Mouse (Mus musculus) G1E-ER4 (cell line): Measurements from ENCODE around the gene Dtd1. TPM values are rescaled to one million over a fixed set of nuclear protein-coding genes. Genes with fewer than 3 reads are reported as not detected.

Experiments
- GATA1 ChIP-seq: IDR thresholded peaks from one replicate; pipeline ENCODE4 v1.8.0; 2012; ENCODE audit warnings: low read length, inconsistent platforms
- polyA plus RNA-seq: library from polyadenylated mRNA; stranded (reverse); fragments of >175 nt; gene quantifications from 2 replicates; pipeline ENCODE4 v1.2.3, GENCODE M21; 2012

Gene Dtd1
- polyA plus RNA-seq, 1 experiment: 15.0 TPM

- no peak for TF ChIP-seq GATA1
These were observed 36.1 kb downstream of the Dtd1 start for GRCm38 (mm10) chr2:144635644-144636320.

- no peak for TF ChIP-seq GATA1
These were observed 37.5 kb downstream of the Dtd1 start for GRCm38 (mm10) chr2:144637204-144637603.

GRCm38 (mm10) chr2:144637671-144638395, 38.1 kb downstream of the Dtd1 start:
- no peak for TF ChIP-seq GATA1

- no peak for TF ChIP-seq GATA1
These were observed 39.0 kb downstream of the Dtd1 start for GRCm38 (mm10) chr2:144638719-144639118.

- no peak for TF ChIP-seq GATA1
These were observed 40.4 kb downstream of the Dtd1 start for GRCm38 (mm10) chr2:144640101-144640500.

- no peak for TF ChIP-seq GATA1
These were observed 42.3 kb downstream of the Dtd1 start for GRCm38 (mm10) chr2:144641991-144642390.

DNA sequence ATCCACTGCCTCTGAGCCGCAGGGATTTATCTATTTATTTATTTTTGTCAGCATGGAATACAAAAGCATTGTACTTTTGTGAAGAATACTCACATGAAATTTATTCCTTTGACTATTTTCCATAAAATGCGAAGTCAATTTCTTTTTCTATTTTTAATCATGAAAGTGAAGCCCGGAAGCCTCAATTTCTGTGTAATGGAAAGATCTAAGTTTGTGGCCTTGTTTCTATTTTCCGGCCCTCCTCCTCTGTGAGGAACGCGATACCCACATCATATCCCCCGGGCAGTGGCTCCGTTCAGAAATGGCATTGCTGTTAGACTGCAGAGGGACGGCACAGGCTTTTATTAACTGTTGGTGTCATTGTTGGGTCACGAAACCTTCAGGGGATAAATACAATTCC, 46.7 kb downstream of the Dtd1 start:
- TF ChIP-seq GATA1: no peak

GRCm38 (mm10) chr2:144647151-144647550, 47.5 kb downstream of the Dtd1 start:
- TF ChIP-seq GATA1: no peak

DNA sequence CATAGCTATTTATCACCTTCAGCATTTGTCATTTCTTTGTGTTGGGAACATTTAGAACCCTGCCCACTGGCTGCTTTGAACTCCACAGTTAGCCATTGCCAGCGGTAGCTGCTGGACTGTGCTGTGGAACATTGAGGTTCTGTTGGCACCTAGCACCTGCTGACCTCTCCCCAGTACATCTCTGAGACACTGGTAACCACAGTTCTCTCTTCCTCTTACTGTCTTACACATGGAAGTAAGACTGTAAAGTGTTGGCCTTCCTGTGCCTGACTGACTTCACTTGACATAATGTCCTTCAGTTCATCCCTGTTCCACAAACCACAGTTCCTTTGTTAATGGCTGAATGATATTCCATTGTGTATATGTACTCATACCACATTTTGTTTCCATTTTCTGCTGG, 50.3 kb downstream of the Dtd1 start:
- no peak for TF ChIP-seq GATA1

GRCm38 (mm10) chr2:144652841-144653240, 53.1 kb downstream of the Dtd1 start:
- TF ChIP-seq GATA1: no peak

GRCm38 (mm10) chr2:144655307-144655706, 55.6 kb downstream of the Dtd1 start:
- TF ChIP-seq GATA1: no peak

DNA sequence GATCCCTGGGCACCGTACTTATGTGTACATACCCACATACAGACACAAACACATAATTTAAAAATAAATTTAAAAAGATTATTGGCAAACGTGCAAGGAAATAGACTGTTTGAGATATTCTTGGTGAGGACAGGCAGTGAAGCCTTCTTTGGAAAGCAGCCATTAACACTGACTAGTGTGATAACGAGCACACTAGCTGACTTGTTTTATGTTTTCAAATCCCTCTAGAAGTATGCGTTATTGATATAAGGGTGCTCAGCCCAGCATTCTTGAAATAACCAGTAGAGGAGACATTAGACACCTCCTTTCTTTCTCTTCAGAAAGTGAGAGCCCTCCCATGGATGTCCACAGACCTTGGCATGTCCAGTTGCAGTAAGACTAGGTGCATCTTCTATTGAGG, 68.8 kb downstream of the Dtd1 start:
- no peak for TF ChIP-seq GATA1

- TF ChIP-seq GATA1: no peak
These were observed 70.7 kb downstream of the Dtd1 start for GRCm38 (mm10) chr2:144670289-144670930.

DNA sequence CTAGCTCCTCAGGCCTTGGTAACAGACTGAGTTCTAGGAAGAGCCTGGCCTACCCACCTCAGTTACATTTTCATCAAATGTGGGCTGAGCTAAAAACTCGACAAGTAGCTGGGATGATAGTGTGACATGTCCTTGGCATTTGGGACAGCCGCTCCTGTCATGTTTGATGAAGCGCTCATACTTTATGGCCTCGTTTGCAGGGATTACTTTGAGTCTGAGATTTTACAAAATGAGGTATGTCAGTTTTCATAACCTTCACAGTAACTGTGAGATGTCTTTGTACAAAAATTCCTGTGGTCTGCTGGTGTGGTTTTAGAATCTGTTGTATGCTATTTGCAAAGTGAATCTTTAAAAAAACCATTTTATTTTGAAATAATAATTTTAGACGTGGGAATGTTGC, 72.7 kb downstream of the Dtd1 start:
- no peak for TF ChIP-seq GATA1

GRCm38 (mm10) chr2:144676546-144677228, 77.0 kb downstream of the Dtd1 start:
- TF ChIP-seq GATA1: no peak

DNA sequence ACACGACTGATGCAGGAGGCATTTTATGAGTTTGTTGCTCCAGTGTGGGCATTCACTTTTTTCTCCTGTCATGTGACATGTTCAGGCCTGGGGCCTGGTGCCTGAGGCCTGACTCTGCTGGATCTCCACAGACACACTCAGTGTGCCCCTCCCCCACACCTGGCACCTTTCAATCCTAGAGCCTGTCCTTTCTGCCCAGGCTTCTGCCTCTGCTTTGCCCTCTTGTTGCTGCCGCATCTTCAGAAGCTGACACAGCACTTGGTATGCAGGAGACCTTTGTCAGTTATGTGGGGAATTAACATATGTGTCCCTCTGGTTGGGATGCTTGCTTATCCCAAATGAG, 77.5 kb downstream of the Dtd1 start:
- no peak for TF ChIP-seq GATA1
